Mouse (Mus musculus): ENCODE measurements around the gene Bloc1s4. TPM values are rescaled to one million over a fixed set of nuclear protein-coding genes. Genes with fewer than 3 reads are reported as not detected.

Gene Bloc1s4
- polyA plus RNA-seq, 1 experiment: 16.8 TPM

- Histone ChIP-seq H3K4me1 (ENCODE audit: control insufficient read depth, insufficient read depth, low read length) (peaks cover 40% of the 10 kb centered on the region), H3K27ac (ENCODE audit: insufficient read depth, low read depth, low read length) (peak overlapping the region; percentile 93), H3K4me3 (ENCODE audit: insufficient read depth, low read length) (no peak overlapping the region)
- TF ChIP-seq CTCF (IDR thresholded peaks at IDR 0.05; ENCODE audit: low read depth, low read length): no peak
- no peak for TF ChIP-seq POLR2A (IDR thresholded peaks at IDR 0.05; ENCODE audit: borderline replicate concordance, low read depth, low read length)
Measured at GRCm38 (mm10) chr5:36720710-36721375, 27.6 kb downstream of the Bloc1s4 start.

- peaks cover 38% of the 10 kb centered on the region for H3K4me1 ChIP-seq (ENCODE audit: control insufficient read depth, insufficient read depth, low read length)
- peak overlapping the region; percentile 60 for H3K27ac ChIP-seq (ENCODE audit: insufficient read depth, low read depth, low read length)
- TF ChIP-seq CTCF (IDR thresholded peaks at IDR 0.05; ENCODE audit: low read depth, low read length) (no peak), POLR2A (IDR thresholded peaks at IDR 0.05; ENCODE audit: borderline replicate concordance, low read depth, low read length) (no peak)
- H3K4me3 ChIP-seq (ENCODE audit: insufficient read depth, low read length): no peak overlapping the region
Measured at GRCm38 (mm10) chr5:36720219-36720618, 28.2 kb downstream of the Bloc1s4 start.

- TF ChIP-seq POLR2A (IDR thresholded peaks at IDR 0.05; ENCODE audit: borderline replicate concordance, low read depth, low read length) (no peak), CTCF (IDR thresholded peaks at IDR 0.05; ENCODE audit: low read depth, low read length) (no peak)
- H3K4me1 ChIP-seq (ENCODE audit: control insufficient read depth, insufficient read depth, low read length): peaks cover 43% of the 10 kb centered on the region
- H3K27ac ChIP-seq (ENCODE audit: insufficient read depth, low read depth, low read length): no peak overlapping the region
- H3K4me3 ChIP-seq (ENCODE audit: insufficient read depth, low read length): no peak overlapping the region
Measured at GRCm38 (mm10) chr5:36719601-36720000, 28.8 kb downstream of the Bloc1s4 start.

- peaks cover 44% of the 10 kb centered on the region for H3K4me1 ChIP-seq (ENCODE audit: control insufficient read depth, insufficient read depth, low read length)
- H3K27ac ChIP-seq (ENCODE audit: insufficient read depth, low read depth, low read length): no peak overlapping the region
- no peak overlapping the region for H3K4me3 ChIP-seq (ENCODE audit: insufficient read depth, low read length)
- TF ChIP-seq CTCF (IDR thresholded peaks at IDR 0.05; ENCODE audit: low read depth, low read length) (no peak), POLR2A (IDR thresholded peaks at IDR 0.05; ENCODE audit: borderline replicate concordance, low read depth, low read length) (no peak)
Measured at GRCm38 (mm10) chr5:36719135-36719534, 29.3 kb downstream of the Bloc1s4 start.

- H3K4me1 ChIP-seq (ENCODE audit: control insufficient read depth, insufficient read depth, low read length): peaks cover 41% of the 10 kb centered on the region
- no peak overlapping the region for H3K4me3 ChIP-seq (ENCODE audit: insufficient read depth, low read length)
- TF ChIP-seq CTCF (IDR thresholded peaks at IDR 0.05; ENCODE audit: low read depth, low read length): no peak
- TF ChIP-seq POLR2A (IDR thresholded peaks at IDR 0.05; ENCODE audit: borderline replicate concordance, low read depth, low read length): no peak
- no peak overlapping the region for H3K27ac ChIP-seq (ENCODE audit: insufficient read depth, low read depth, low read length)
Measured at GRCm38 (mm10) chr5:36717889-36718288, 30.6 kb downstream of the Bloc1s4 start.

GRCm38 (mm10) chr5:36716816-36717215 is 31.6 kb downstream of the Bloc1s4 start:
- TF ChIP-seq CTCF (IDR thresholded peaks at IDR 0.05; ENCODE audit: low read depth, low read length) (no peak), POLR2A (IDR thresholded peaks at IDR 0.05; ENCODE audit: borderline replicate concordance, low read depth, low read length) (no peak)
- no peak overlapping the region for H3K27ac ChIP-seq (ENCODE audit: insufficient read depth, low read depth, low read length)
- H3K4me1 ChIP-seq (ENCODE audit: control insufficient read depth, insufficient read depth, low read length): peaks cover 40% of the 10 kb centered on the region
- H3K4me3 ChIP-seq (ENCODE audit: insufficient read depth, low read length): no peak overlapping the region

GRCm38 (mm10) chr5:36714832-36715231 is 33.6 kb downstream of the Bloc1s4 start:
- Histone ChIP-seq H3K4me1 (ENCODE audit: control insufficient read depth, insufficient read depth, low read length) (peaks cover 38% of the 10 kb centered on the region), H3K27ac (ENCODE audit: insufficient read depth, low read depth, low read length) (no peak overlapping the region), H3K4me3 (ENCODE audit: insufficient read depth, low read length) (no peak overlapping the region)
- TF ChIP-seq POLR2A (IDR thresholded peaks at IDR 0.05; ENCODE audit: borderline replicate concordance, low read depth, low read length) (no peak), CTCF (IDR thresholded peaks at IDR 0.05; ENCODE audit: low read depth, low read length) (no peak)

- TF ChIP-seq CTCF (IDR thresholded peaks at IDR 0.05; ENCODE audit: low read depth, low read length): no peak
- TF ChIP-seq POLR2A (IDR thresholded peaks at IDR 0.05; ENCODE audit: borderline replicate concordance, low read depth, low read length): no peak
- H3K4me3 ChIP-seq (ENCODE audit: insufficient read depth, low read length): no peak overlapping the region
- H3K4me1 ChIP-seq (ENCODE audit: control insufficient read depth, insufficient read depth, low read length): peaks cover 38% of the 10 kb centered on the region
- H3K27ac ChIP-seq (ENCODE audit: insufficient read depth, low read depth, low read length): peak overlapping the region; percentile 90
Measured at GRCm38 (mm10) chr5:36713693-36714092, 34.8 kb downstream of the Bloc1s4 start.

GRCm38 (mm10) chr5:36712553-36713534 is 35.6 kb downstream of the Bloc1s4 start:
- TF ChIP-seq CTCF (IDR thresholded peaks at IDR 0.05; ENCODE audit: low read depth, low read length): no peak
- TF ChIP-seq POLR2A (IDR thresholded peaks at IDR 0.05; ENCODE audit: borderline replicate concordance, low read depth, low read length): no peak
- Histone ChIP-seq H3K4me3 (ENCODE audit: insufficient read depth, low read length) (peak overlapping the region; percentile 54), H3K27ac (ENCODE audit: insufficient read depth, low read depth, low read length) (peak overlapping the region; percentile 90), H3K4me1 (ENCODE audit: control insufficient read depth, insufficient read depth, low read length) (peaks cover 38% of the 10 kb centered on the region)

GRCm38 (mm10) chr5:36711863-36712262 is 36.6 kb downstream of the Bloc1s4 start:
- peak overlapping the region; percentile 90 for H3K27ac ChIP-seq (ENCODE audit: insufficient read depth, low read depth, low read length)
- peaks cover 38% of the 10 kb centered on the region for H3K4me1 ChIP-seq (ENCODE audit: control insufficient read depth, insufficient read depth, low read length)
- TF ChIP-seq CTCF (IDR thresholded peaks at IDR 0.05; ENCODE audit: low read depth, low read length) (no peak), POLR2A (IDR thresholded peaks at IDR 0.05; ENCODE audit: borderline replicate concordance, low read depth, low read length) (no peak)
- H3K4me3 ChIP-seq (ENCODE audit: insufficient read depth, low read length): peak overlapping the region; percentile 54

Measured in bone marrow macrophage, adult 2 months (primary cell).